In genomic region chr9:33292116-33292515, GRCm38 (mm10) we compare ENCODE assay signal across 24 mouse cellular contexts.
DNase-seq lines count a peak whose midpoint lies in the region; ATAC-seq and TF ChIP-seq lines count a peak whose summit lies in the region.
"Had no signal": no experiment of that assay in that cellular context is flagged by ENCODE, and none has a peak within 500 bp of the region (broad histone marks: within the 10 kb centered on the region; RNA-seq: fewer than 3 reads in every experiment).

No protein-coding gene starts in this region.

- H3K27me3 ChIP-seq in midbrain, postnatal 0 days (ENCODE audit: insufficient read depth, low read length) = no peaks in the 10 kb centered on the region
- H3K27me3 ChIP-seq: embryonic facial prominence, embryonic 13.5 days; forebrain, embryonic 15.5 days; heart, embryonic 13.5 days; hindbrain, embryonic 13.5 days; limb, embryonic 15.5 days; liver, embryonic 15.5 days; Patski had no signal

- H3K36me3 ChIP-seq in midbrain, postnatal 0 days (ENCODE audit: insufficient read depth, low read length) = no peaks in the 10 kb centered on the region
- H3K36me3 ChIP-seq: embryonic facial prominence, embryonic 13.5 days; forebrain, embryonic 15.5 days; heart, embryonic 13.5 days; hindbrain, embryonic 13.5 days; limb, embryonic 15.5 days; liver, embryonic 15.5 days had no signal

- TF ChIP-seq CTCF in midbrain, postnatal 0 days (IDR thresholded peaks at IDR 0.05) = no peak

- DNase-seq in cerebellum, adult 9-10 months = peak; percentile 58
- DNase-seq in cerebellum, adult 8-10 months = no peak
- DNase-seq in right cerebral cortex, adult 18-20 months = peak; percentile 26
- DNase-seq in right cerebral cortex, postnatal 14 days = no peak
- DNase-seq in left cerebral cortex, adult 9 months (ENCODE audit: low spot score in 2 of 2) = peak; percentile 3 to 56
- DNase-seq in lung, postnatal 14 days = no peak
- DNase-seq in midbrain, postnatal 0 days (ENCODE audit: low spot score) = no peak
- DNase-seq: adrenal gland, adult 8-10 months; kidney, postnatal 36 days; midbrain, embryonic 14.5 days; spleen, adult 18-20 months; thymus, postnatal 36 days had no signal

- no peak overlapping the region for H3K4me3 ChIP-seq in midbrain, postnatal 0 days (ENCODE audit: low read depth, low read length)
- H3K4me3 ChIP-seq: embryonic facial prominence, embryonic 13.5 days; forebrain, embryonic 15.5 days; heart, embryonic 13.5 days; hindbrain, embryonic 13.5 days; limb, embryonic 15.5 days; liver, embryonic 15.5 days; myocyte had no signal

- no peak for ATAC-seq in midbrain, postnatal 0 days (ENCODE audit: low FRiP score)
- ATAC-seq in granulocyte monocyte progenitor cell, adult 5-6 weeks (replicated peaks; ENCODE audit: poor library complexity, severe bottlenecking) = no peak
- ATAC-seq: CD4-positive, CD25-positive, alpha-beta regulatory T cell, adult 4 months; forebrain, embryonic 15.5 days; inflammation-experienced regulatory T-cells, adult 6 months; lung, postnatal 0 days; Patski had no signal

- H3K4me2 ChIP-seq in midbrain, postnatal 0 days (ENCODE audit: low read depth, low read length, poor library complexity, severe bottlenecking) = no peak overlapping the region
- H3K4me2 ChIP-seq: embryonic facial prominence, embryonic 13.5 days; forebrain, embryonic 15.5 days; heart, embryonic 13.5 days; hindbrain, embryonic 13.5 days; limb, embryonic 15.5 days; liver, embryonic 15.5 days had no signal

- H3K4me1 ChIP-seq in midbrain, postnatal 0 days (ENCODE audit: insufficient read depth, low read length) = no peaks in the 10 kb centered on the region
- H3K4me1 ChIP-seq: embryonic facial prominence, embryonic 13.5 days; forebrain, embryonic 15.5 days; heart, embryonic 13.5 days; hindbrain, embryonic 13.5 days; limb, embryonic 15.5 days; liver, embryonic 15.5 days had no signal

- no peak overlapping the region for H3K9ac ChIP-seq in midbrain, postnatal 0 days (replicated peaks; ENCODE audit: low read length, poor library complexity, severe bottlenecking)
- H3K9ac ChIP-seq: embryonic facial prominence, embryonic 13.5 days; forebrain, embryonic 15.5 days; heart, embryonic 13.5 days; hindbrain, embryonic 13.5 days; limb, embryonic 15.5 days; liver, embryonic 15.5 days had no signal

- H3K27ac ChIP-seq in midbrain, postnatal 0 days (ENCODE audit: low read depth, low read length) = no peak overlapping the region
- H3K27ac ChIP-seq: embryonic facial prominence, embryonic 13.5 days; forebrain, embryonic 15.5 days; heart, embryonic 13.5 days; hindbrain, embryonic 13.5 days; limb, embryonic 15.5 days; liver, embryonic 15.5 days had no signal

- no peaks in the 10 kb centered on the region for H3K9me3 ChIP-seq in midbrain, postnatal 0 days (ENCODE audit: low read length)
- H3K9me3 ChIP-seq: embryonic facial prominence, embryonic 13.5 days; forebrain, embryonic 15.5 days; heart, embryonic 13.5 days; hindbrain, embryonic 13.5 days; limb, embryonic 15.5 days; liver, embryonic 15.5 days had no signal

Comparison
In these comparisons a context has a peak if more than half of its experiments do, and no peak if none do; other contexts are left out.
1. DNase-seq: peak in cerebellum, adult 9-10 months (single experiment), right cerebral cortex, adult 18-20 months (single experiment) and left cerebral cortex, adult 9 months (2 of 2); none in cerebellum, adult 8-10 months (single experiment), right cerebral cortex, postnatal 14 days (single experiment), lung, postnatal 14 days (single experiment) and midbrain, postnatal 0 days (single experiment).